Mouse (Mus musculus): ENCODE data around the gene Igsf9. TPM values are rescaled to one million over a fixed set of nuclear protein-coding genes. Genes with fewer than 3 reads are reported as not detected.

Gene Igsf9
- polyA plus RNA-seq, 3 experiments from 2014 or later, result 0.50 to 1.4 TPM; not detected in 1

DNA sequence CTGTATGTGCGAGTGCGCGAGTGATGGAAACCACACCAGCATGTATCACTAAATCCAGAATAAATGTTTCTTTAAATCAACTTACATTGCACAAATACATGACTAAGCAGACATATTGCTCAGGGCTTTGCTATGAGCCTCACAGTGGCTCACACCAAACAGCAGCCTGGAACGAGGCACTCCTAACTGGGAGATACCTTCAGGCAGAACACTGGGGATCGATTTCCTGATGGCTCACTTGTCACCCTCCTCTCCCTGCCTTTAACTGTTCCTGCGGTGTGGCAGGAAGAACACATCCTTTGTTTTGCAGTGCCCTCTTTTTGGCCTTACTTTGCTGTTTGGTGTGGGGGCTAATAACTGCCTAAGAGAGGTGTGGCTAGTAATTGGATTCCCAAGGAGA is 38.1 kb downstream of the Igsf9 start:
- ATAC-seq, result no peak

DNA sequence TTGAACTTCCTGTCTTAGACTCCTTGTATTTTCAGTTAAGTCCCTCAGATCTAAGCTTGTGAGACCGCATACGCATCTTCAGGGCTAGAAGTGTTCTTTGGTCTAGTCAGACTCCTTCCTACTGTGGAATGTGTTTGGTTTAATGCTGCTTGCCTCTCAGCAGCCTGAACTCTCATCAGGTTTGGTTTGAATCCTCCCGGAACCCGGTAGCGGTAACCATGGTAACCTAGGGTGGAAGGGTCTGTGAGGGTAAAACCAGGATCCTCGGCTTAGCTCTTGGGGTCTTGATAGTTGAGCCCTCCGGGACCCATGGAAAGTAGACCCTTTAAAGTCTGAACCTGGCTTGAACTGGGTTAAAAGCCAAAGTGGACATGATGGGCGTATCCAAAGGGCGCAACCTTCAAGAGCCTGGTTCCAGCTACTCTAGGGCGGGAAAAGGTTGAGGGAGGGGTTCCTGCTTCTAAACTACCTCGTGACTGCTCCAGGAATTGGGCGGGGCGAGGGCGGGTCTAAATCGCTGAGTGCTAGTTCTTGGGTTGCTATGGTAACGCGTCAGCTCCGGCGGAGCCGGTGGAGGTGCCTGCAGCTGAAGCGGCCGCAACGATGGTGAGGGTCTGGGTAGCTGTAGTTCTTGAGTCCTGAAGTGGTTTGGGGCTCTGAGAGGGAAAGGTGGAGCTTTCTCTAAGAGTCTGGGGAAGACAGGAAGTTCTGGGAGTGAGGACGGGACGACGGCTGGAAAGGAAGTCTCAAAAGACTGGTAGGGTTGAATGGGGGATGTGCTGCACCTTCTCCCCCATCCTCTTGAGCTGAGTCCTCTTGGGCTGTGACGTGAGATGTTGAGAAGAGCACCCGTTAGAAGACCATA is 39.2 kb downstream of the Igsf9 start, which contains the start of gene Cfap45:
Cfap45 (plus strand) TSS at position 226 of the 865 bp plus-strand sequence.
- peak; percentile 70 for ATAC-seq

DNA sequence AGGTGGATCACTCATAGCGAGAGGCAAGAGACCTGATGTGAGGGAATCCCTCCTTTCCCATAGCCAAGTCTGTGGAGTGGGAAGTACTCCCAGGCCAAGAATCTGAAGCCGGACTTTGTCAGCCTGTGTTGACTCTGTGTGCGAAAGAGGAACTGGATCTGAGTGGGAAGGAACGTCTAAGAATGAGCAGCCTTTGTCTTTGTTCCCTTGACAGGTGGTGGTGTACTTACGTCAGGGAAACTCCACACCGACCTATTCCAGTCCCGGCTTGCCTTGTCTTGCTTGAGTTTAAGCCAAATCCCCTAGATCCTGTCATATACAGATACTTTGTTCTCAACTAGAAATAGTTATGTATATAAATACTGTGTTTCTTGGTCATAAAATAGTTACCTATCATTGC is 40.9 kb downstream of the Igsf9 start:
- ATAC-seq, result no peak

DNA sequence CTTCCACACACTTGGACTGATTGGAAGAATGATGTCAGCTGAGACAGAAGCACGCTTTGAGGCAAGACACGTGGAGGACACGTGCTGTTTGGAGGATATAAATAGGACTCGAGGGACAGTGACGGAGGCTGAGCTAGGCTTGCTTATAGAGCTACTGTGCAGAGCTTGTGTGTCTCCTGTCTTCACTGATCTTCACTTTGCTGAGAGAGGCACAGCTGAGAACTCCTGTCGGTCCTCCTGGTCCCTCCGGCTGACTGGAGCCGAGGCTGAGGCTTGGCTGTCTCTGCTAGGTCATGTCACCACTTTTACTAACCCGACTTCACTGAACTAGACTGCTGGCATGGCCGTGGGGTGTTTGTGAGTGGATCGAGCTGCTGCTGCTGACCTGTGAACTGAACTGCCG is 42.1 kb downstream of the Igsf9 start:
- ATAC-seq, result no peak

DNA sequence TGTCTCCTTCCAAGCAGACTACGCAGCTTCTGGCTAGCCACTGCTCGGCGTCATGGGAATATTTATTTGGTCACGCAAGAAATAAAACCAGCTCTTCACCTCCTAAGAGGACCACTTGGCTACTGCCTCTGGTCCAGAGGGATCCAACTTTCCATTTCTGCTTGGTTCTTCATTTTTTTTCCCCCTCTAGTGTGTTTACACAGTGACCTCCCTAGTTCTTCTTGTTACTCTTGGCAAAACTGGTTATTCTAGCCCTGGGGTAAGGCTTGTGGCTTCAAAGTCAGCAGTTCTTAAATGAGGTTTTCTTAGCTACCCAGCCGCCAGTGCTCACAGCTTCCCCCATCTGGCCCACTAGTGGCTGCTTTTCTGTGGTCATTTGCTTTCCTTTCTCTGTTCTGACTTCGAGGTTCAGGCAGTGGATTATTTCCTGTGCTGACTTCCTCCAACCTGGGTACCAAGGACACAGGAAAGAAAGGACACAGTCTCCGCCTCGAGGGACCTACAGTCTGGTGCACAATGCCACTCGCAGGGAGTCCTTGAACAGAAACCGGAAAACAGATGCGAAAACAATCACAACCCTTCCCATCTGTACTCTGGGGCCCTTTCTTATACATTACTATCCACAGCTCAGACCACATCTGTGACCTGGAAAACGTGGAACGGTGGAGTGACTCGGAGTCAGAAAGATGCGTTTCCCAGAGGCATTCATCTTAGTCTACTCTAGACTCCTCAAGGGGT is 43.6 kb downstream of the Igsf9 start:
- peak; percentile 15 for ATAC-seq

DNA sequence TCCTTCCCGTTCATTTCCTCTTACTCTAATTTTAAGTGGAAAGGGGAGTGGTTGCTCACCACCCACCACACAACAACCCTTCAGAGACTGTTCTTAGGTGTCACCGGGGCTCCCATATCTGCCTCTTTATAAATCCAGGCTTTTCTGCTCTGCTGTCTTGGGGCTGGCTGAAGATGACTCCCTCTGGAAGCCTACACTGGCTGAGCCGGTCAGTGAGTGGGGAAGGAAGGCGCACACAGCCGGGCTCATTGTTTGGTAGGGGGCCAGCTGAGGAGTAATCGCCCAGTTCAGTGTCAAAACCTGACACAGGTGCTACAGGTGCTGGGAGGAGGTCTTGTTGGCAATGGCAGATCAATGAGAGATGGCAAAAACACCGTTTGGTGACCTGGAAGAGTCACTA is 44.4 kb downstream of the Igsf9 start:
- peak; percentile 3 for ATAC-seq

DNA sequence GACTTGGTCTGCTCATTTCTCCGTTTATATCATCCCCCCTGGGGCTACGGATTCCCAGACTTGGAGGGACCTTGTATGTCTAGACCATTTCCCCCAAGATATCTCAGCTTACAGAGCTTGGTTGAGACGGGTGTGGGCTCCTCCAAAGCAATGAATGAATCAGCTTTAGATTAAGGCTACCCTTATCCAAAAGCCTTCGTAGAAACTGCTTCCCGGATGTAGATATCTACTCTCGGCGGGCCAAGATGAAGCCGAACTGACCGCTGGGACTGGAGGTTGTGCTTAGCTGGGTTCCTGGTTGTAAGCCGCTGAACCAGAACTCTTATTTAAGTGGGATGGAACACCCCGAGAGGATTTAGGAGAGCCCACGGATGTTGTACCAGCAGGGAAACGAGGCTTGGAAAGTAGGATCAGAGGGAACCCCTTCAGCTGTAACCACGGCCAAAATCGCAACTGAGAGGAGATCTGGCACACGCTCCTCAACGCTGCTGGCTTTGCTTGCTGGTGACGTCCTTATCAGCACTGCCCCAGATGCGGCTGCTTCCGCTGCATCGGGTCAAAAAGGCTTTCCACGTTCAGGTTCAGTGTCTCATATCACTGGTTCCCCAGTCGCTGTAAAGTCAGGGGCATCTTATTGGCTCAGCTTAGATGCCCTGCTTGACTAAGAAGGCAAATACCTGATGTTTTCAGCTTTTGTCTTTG is 44.9 kb downstream of the Igsf9 start:
- peak; percentile 53 for ATAC-seq

DNA sequence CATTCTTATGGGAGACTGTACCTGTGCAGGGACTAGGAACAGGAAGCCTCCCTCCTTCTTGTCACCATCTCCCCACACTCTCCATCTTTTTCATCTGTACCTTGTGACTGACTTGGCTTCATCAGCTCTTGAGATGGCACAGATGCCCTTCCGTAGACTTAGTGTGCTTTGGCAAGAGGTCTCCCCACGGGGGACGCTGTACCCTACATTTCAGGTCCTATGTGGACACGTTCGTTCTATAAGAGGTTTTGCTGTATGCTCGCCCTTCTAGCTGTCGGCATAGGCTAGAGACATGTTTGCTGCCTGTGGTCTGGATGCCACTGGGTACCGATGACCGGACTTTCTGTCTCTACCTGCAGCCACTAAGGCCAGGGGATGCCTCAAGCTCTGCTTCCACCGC is 45.8 kb downstream of the Igsf9 start:
- no peak for ATAC-seq

DNA sequence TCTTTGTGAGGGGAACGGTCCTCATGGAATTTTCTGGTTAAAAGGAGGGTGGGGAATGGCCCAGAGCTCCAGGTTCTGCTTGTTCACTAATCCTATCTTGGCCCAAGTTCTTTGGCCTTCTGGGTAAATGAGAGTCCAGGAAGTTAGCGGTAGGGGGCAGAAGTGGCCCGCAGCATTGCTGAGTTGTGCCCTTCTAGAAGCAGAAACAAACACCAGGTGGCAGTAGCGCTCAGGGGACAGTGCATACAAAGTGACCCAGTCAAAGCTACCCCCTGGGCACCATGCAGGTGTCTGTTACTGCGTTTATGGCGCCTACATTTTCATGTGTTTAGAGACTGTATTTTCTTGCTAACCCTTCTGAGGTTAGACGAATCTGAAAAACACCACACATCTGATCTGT is 47.1 kb downstream of the Igsf9 start:
- ATAC-seq, result peak; percentile 74

DNA sequence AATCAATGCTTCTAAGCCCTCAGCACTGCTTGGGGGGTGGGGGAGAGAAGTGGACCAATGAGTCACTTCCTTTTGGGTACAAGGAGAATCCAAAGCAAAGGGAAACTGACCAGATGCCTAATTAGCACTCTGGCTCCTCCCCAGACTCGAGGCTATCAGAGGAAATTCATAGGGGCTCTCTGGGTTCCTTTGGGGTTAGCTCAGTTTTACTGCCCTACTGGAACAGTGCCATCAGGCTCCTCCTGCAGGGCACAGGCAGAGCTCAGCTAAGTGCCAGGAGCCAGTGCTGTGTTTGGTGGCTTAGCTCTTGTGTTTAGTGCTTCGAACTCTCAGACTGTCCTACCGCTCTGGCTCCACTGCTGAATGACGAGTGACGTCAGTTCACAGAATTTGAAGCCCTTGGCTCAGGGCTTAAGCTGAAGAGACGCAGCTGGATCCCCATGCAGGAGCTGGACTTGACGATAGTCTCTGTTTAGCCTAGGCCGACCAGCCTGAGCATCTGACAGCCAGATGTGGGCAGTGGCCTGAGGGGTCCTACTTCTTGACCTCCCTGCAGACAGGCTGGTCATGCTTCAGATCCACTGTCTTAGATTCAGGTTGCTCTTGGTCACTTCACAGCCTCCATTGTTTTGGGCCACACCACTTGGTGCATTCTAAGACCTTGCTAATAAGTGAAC is 49.1 kb downstream of the Igsf9 start:
- no peak for ATAC-seq

DNA sequence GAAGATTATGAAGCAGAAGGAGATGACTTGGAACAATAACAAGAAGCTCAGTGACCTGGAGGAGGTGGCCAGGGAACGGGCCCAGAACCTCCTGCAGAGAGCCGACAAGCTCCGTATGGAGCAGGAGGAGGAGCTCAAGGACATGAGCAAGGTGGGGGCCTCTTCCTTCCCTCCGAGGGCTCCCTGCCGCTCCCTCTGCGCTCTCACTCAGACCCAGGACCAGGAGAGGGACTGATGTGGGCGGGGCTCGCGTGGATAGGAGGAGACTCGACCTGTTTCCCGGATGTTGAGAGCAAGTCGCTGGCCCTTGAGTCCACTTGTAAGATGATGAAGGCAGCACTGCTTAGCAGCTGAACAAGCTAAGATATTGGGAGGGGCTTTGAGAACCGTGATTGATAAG is 51.0 kb downstream of the Igsf9 start:
- no peak for ATAC-seq

DNA sequence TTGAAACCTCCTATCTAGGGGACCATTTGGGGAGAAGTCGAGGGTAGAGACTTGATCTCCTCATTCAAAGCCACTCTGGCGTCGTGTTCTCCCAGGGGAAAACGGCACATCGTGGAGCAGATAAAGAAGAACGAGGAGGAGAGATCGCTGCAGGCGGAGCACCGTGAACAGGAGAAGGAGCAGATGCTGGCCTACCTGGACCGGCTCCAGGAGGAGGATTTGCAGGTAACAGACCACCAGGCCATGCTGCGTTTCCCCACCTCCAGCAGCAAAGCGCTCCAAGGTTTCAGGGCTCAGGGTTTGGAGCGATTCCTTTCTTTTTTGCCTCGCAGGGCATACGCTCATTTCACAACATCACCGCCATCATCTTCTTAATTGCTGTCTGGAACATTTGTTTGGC is 53.5 kb downstream of the Igsf9 start:
- ATAC-seq, result no peak

DNA sequence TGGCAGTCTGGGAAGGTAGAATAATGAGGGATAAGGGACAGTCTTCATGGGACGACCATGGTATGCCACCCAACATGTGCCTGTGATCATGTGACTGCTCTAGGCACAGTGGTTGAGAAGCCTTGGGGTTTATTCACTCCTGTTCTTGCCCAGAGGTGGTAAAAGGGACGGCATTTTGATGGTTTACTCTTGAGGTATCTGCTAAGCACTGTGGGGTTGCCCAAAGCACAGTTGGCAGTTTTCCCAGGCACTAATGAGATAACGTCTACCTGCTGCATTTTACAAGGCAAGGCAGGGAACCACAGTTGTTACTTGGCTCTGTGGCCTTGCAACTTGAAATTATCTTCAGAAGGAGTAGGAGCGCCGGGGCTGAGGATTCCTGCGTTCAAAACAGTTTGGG is 58.2 kb downstream of the Igsf9 start:
- no peak for ATAC-seq

DNA sequence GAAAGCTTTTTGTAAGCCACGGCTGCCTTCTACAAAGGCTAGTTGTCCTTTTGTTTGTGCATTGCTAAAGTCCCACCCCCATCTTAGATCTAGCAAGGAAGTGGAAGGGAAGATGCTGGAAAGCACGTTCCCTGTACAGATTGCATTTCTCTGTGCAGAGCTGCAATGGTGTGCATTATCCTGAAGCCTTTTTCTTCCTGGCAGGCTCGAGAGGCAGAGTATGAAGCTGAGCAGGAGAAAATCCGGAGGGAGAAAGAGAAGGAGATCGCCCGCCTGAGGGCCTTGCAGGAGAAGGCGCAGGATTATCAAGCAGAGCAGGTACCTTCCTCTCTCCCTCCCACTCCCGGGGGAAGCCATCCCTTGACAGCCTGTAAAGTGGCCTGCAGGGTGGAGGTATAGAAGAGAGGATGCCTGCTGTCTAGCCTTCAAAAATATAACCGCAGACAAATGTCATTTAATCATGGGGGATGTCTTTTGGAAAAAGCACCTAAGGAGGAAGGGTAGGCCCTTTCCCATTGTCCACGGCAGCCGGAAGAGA is 58.8 kb downstream of the Igsf9 start:
- ATAC-seq, result no peak

DNA sequence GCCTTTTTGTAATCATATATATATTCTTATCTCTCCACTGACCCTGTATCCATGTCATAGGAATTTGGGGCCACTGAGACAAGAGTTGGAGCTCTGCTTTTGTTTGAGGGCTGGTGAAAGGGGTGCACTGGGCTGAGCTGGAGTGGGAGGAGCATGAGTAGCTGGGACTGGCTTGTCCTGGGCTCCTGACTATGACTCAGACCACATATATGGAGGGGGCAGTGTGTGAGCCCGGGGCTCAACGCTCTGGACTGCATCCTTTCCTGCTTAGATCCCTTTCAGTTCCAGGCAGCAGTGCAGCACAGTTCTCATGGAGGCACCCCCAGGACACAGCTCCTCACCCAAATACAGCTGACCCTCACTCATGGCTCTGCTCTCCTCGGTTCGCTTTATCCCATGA is 64.5 kb downstream of the Igsf9 start:
- no peak for ATAC-seq

Other genes starting within 250 kb of the Igsf9 start
- not detected for gene Atp1a4, start 223.4 kb upstream of the Igsf9 start, polyA plus RNA-seq (2017; shearing (Covaris generic))
- gene Igsf8, start 220.1 kb upstream of the Igsf9 start, polyA plus RNA-seq (2017; shearing (Covaris generic)), result 1 to 10 TPM; 3.8 to 5.4 (median 5.2) TPM
- gene Atp1a2, start 183.7 kb upstream of the Igsf9 start, polyA plus RNA-seq (2017; shearing (Covaris generic)), result under 1 TPM in 2 of 3 experiments, not detected in 1; 0.12 to 0.52 TPM
- not detected for gene Kcnj9, start 152.5 kb upstream of the Igsf9 start, polyA plus RNA-seq (2017; shearing (Covaris generic))
- under 1 TPM in 1 of 3 experiments, not detected in 2; 0.12 TPM for gene Kcnj10, start 140.6 kb upstream of the Igsf9 start, polyA plus RNA-seq (2017; shearing (Covaris generic))
- gene Pigm, start 105.2 kb upstream of the Igsf9 start, polyA plus RNA-seq (2017; shearing (Covaris generic)), result 1 to 10 TPM; 4.9 to 6.3 (median 5.7) TPM
- gene Slamf9, start 6.4 kb upstream of the Igsf9 start, polyA plus RNA-seq (2017; shearing (Covaris generic)), result under 1 TPM in 2 of 3 experiments, not detected in 1; 0.36 to 0.61 TPM
- gene Tagln2, start 18.3 kb downstream of the Igsf9 start, polyA plus RNA-seq (2017; shearing (Covaris generic)), result 100 to 1,000 TPM; 260 to 650 (median 280) TPM
- 1 to 10 TPM in 2 of 3 experiments, under 1 TPM in 1; 0.43 to 1.5 (median 1.2) TPM for gene Cfap45, start 39.0 kb downstream of the Igsf9 start, polyA plus RNA-seq (2017; shearing (Covaris generic))
- gene Vsig8, start 74.2 kb downstream of the Igsf9 start, polyA plus RNA-seq (2017; shearing (Covaris generic)), result not detected
- gene Slamf8, start 108.8 kb downstream of the Igsf9 start, polyA plus RNA-seq (2017; shearing (Covaris generic)), result 1 to 10 TPM in 2 of 3 experiments, under 1 TPM in 1; 0.40 to 1.6 (median 1.1) TPM
- gene Fcrl6, start 120.8 kb downstream of the Igsf9 start, polyA plus RNA-seq (2017; shearing (Covaris generic)), result under 1 TPM in 1 of 3 experiments, not detected in 2; 0.28 TPM
- gene Dusp23, start 151.2 kb downstream of the Igsf9 start, polyA plus RNA-seq (2017; shearing (Covaris generic)), result 1 to 10 TPM; 5.1 to 9.2 (median 5.5) TPM
- not detected for gene Crp, start 216.3 kb downstream of the Igsf9 start, polyA plus RNA-seq (2017; shearing (Covaris generic))